Mouse (Mus musculus) forebrain, embryonic 15.5 days (tissue): ENCODE data around the gene Chid1. TPM values are rescaled to one million over a fixed set of nuclear protein-coding genes. Genes with fewer than 3 reads are reported as not detected.

Experiments used
- ATAC-seq: fragments of 200-750 bp; cut with Nextera tagmentation; replicated peaks from 2 replicates; pipeline ENCODE4 v1.8.0; 2017; ENCODE audit warnings: mild to moderate bottlenecking, moderate TSS enrichment, moderate library complexity
- H3K27ac ChIP-seq: fragments of 300-500 bp; sonication (generic); replicated peaks from 2 replicates; pipeline ENCODE4 v1.5.1; 2015; ENCODE audit warnings: mild to moderate bottlenecking, inconsistent platforms
- H3K27me3 ChIP-seq: fragments of 300-500 bp; sonication (generic); 2 replicates; pipeline ENCODE4 v1.6.1; 2015; ENCODE audit warnings: inconsistent platforms
- H3K36me3 ChIP-seq: fragments of 300-500 bp; sonication (generic); 2 replicates; pipeline ENCODE4 v1.6.1; 2015; ENCODE audit warnings: mild to moderate bottlenecking, inconsistent platforms
- H3K4me1 ChIP-seq: fragments of 300-500 bp; sonication (generic); 2 replicates; pipeline ENCODE4 v1.6.1; 2015; ENCODE audit warnings: inconsistent platforms
- H3K4me2 ChIP-seq: fragments of 300-500 bp; sonication (generic); replicated peaks from 2 replicates; pipeline ENCODE4 v1.6.1; 2015; ENCODE audit warnings: mild to moderate bottlenecking, inconsistent platforms
- H3K4me3 ChIP-seq: fragments of 300-500 bp; sonication (generic); 2 replicates; pipeline ENCODE4 v1.5.1; 2015; ENCODE audit warnings: mild to moderate bottlenecking, inconsistent platforms
- H3K9ac ChIP-seq: fragments of 300-500 bp; sonication (generic); replicated peaks from 2 replicates; pipeline ENCODE4 v1.6.1; 2015; ENCODE audit warnings: mild to moderate bottlenecking, inconsistent platforms
- H3K9me3 ChIP-seq: fragments of 300-500 bp; sonication (generic); 2 replicates; pipeline ENCODE4 v1.6.1; 2016; ENCODE audit warnings: inconsistent platforms
- WGBS: fragments of 180-500 bp; shearing (Covaris S2); methylation state at CpG from one replicate; pipeline ENCODE4 v1.1.7; 2015; ENCODE audit warnings: mixed read lengths; 5-methylcytosine and 5-hydroxymethylcytosine counted together
- polyA plus RNA-seq: library from polyadenylated mRNA; unstranded; fragments of >200 nt; fragmentation: Nextera tagmentation; extraction: Ambion mirVana; gene quantifications from 2 replicates; pipeline ENCODE4 v1.2.1, GENCODE M21; 2015

Chid1 gene
- polyA plus RNA-seq, 1 experiment from 2014 or later = 33.7 TPM

DNA sequence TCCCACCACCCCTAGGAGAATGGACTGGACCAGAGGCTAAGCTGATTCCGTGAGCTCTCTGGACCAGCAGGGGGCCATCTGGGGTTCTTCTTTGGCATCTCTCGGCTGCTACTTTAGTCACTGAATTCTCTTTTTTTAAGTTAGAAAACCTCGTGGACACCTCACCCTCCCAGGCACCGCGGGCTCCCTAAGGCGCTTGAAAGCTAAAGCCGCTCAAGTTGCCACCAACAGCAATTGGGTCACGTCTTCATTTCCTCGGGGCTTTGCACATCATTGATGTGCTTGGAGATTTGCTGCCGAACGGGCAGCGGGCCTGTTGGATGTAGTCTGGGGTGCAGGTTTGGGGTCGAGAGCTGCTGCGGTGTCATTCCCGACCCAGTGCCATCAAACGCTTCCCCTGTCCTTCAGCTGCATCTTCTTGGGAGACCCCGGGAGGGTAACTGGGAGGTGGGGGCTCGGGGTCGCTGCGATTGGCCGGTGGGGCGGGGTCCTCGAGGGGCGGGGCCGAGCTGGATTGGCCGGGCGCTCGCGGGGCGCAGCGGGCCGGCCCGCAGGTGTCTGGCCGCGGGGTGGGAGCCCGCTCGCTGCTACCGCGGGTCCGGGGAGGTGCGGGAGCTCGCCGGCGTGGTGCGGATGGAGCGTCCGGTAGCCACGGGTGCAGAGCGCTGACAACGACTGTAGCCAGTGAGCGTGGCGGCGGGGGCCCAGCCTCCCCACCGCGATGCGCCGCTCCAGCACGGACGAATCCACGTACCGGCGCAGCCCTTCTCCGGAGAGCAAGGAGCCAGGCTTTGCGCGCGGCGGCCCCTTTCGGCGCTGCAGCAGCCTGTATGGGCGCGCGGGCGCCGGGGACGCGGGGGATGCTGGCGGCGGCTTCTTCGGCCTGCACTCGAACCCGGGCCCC is 57.9 kb downstream of the Chid1 start:
- WGBS = under 1% methylated on average over 80 of the region's 81 CpGs
- ATAC-seq = peak; percentile 55
- Histone ChIP-seq H3K9me3 (no peaks in the 10 kb centered on the region), H3K36me3 (no peaks in the 10 kb centered on the region), H3K4me1 (peaks cover 35% of the 10 kb centered on the region), H3K27me3 (peaks cover 7% of the 10 kb centered on the region; the same call in 1 of the 2 replicates), H3K9ac (peak overlapping the region; percentile 63), H3K27ac (no peak overlapping the region), H3K4me2 (peak overlapping the region; percentile 91), H3K4me3 (peak overlapping the region; percentile 64)

DNA sequence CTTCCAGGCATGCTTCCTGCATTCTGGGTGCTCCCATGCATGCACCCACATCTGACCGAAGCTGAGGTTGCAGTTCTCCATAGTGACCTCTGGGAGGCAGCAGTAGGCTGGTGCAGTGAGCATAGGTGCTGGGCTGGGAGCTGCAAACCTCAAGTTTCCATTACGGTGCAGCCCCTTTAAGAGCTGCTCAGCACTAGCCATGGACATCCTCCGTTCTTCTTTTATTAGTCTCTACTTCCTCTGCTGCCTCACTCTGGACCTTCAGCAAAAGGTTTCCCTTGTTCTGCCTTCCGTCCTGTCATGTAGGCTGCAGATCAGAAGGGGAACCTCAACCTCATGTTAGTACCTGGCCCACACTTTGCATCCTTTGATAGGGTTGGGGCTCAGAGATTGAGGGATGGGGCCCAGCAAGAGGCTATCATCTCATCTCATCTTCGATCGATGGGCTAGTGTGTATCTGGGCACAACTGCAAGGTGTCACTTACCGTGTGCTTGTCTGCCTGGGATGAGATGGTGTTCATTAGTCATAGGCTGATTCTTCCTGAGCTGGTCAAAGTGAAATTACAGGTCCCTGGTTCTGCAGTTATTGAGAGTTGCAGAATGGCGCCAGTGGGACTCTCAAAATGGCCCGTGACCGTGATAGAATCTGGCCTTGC is 58.7 kb downstream of the Chid1 start:
- Histone ChIP-seq H3K9me3 (no peaks in the 10 kb centered on the region), H3K9ac (no peak overlapping the region), H3K4me2 (peak overlapping the region; percentile 91), H3K4me1 (peaks cover 42% of the 10 kb centered on the region), H3K4me3 (peak overlapping the region; percentile 64), H3K36me3 (no peaks in the 10 kb centered on the region), H3K27ac (no peak overlapping the region), H3K27me3 (peaks cover 13% of the 10 kb centered on the region)
- ATAC-seq = peak; percentile 51
- 7% methylated on average over 10 of the region's 10 CpGs for WGBS

DNA sequence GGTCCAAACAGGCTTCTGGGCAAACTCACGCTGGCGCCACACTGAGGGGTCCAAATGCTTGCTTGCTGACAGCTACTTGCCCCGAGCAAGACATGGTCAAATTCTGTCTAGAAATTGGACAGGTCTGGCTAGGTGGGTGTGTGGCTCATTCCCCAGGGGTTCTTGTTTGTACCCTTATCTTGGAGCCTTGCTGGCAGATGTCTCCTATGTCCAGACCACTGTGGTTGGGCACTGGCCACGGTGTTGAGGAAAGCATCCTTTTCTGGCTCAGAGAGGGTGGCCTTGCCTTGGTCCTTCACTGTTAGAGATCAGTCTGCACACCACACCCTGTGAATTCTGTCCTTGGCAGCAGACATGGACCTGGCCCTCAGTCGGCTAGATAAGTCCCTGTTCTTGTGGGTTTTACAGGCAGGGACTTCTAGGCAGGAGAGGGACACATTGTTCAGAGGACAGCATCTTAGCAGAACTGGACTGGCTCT is 61.3 kb downstream of the Chid1 start:
- no peak for ATAC-seq
- Histone ChIP-seq H3K27ac (no peak overlapping the region), H3K9me3 (no peaks in the 10 kb centered on the region), H3K4me1 (peaks cover 54% of the 10 kb centered on the region), H3K27me3 (peaks cover 15% of the 10 kb centered on the region), H3K4me3 (no peak overlapping the region), H3K36me3 (no peaks in the 10 kb centered on the region), H3K4me2 (no peak overlapping the region), H3K9ac (no peak overlapping the region)
- WGBS = 83% methylated on average over 5 of the region's 5 CpGs

DNA sequence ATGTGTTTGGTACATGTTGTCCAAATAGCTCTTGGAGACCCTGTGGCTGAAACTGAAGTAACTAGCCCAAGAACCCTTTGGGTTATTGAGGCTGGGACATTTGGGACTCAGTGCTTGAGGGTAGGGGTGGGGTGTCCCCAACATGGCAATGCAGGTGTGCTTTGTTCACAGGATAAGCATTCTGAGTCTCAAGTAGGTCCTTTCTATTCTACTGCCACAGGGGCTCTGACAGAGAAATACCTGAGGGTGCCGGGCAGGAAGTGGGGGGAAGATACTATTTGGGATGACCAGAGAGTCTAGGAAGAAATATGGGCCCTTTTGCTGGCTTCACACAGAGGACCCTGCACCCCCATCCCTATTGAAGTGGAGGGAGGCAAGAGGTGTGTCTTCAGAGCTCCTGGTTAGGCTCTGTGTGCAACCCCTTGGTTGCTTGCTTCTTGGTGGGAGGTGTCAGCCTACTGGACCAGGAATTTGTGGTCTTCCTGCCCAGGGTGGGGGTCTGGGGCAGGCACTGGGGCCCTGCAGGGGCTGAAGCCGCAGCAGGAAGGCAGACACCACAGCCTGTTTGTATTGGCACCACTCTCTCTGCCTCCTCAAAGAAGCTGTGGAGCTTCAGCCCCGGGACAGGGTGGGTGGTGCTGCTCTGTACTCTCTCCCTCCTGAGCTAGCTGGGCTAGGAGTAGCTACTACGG is 61.9 kb downstream of the Chid1 start:
- WGBS = 72% methylated on average over 4 of the region's 4 CpGs
- peaks cover 15% of the 10 kb centered on the region for H3K27me3 ChIP-seq
- H3K4me1 ChIP-seq = peaks cover 49% of the 10 kb centered on the region
- no peak for ATAC-seq
- H3K9me3 ChIP-seq = no peaks in the 10 kb centered on the region
- H3K27ac ChIP-seq = no peak overlapping the region
- H3K4me3 ChIP-seq = no peak overlapping the region
- H3K9ac ChIP-seq = no peak overlapping the region
- peaks cover 2% of the 10 kb centered on the region for H3K36me3 ChIP-seq
- H3K4me2 ChIP-seq = no peak overlapping the region

DNA sequence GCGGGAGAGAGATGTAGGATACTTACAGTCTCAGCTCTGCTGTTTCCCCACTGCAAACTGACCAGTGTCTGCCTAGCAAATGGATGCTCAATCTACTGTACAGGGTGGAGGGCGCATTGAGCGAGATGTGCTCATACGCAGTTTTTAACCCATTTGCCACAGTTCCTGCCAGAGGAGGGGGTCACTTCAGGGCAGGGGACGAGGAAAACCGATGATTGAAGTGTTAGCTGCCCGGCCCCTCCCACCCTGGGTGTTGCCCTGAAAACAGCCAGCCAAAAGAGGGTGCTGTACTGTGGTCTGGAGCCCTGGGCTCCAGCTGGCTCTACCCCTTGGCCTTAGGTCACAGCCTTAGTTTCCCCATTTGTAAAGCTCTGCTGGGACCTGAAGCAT is 62.7 kb downstream of the Chid1 start:
- no peak overlapping the region for H3K4me2 ChIP-seq
- H3K4me3 ChIP-seq = no peak overlapping the region; the same call in 1 of the 2 replicates

DNA sequence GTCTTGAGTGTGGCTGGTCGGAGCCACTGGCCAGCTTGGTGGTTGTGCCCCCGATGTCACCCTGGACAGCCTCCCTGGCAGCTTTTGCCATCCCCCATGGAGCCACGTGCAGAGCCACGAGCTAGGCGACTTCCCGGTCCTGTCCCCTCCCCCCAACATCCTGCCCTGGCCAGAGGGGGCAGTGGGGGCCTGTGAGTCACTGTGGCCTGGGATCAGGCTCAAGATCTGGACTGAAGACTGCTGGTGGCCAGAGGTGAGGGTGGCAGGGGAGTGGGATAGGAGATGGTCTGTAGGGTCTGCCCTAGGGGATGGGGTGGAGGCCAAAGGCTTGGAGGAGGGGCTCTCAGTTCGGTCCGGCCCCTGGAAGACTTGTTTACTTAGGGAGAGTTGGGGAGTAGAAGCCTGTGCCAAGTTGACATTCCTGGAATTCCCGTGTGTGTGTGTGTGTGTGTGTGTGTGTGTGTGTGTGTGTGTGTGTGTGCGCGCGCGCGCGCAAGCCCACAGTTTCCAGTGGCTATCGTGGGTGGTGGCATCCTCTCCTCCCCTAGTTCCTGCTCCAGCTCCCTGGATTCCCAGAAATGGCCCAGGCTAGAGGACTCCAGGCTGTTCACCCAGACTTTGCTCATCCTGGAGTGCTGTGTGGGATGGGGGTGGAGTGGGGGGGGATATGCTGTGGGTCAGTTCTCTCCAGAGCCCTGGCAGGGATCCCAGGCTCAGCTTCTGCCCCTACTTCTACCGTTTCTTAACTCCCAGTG is 63.3 kb downstream of the Chid1 start:
- peaks cover 36% of the 10 kb centered on the region for H3K4me1 ChIP-seq
- no peak overlapping the region; the same call in 1 of the 2 replicates for H3K9ac ChIP-seq
- H3K36me3 ChIP-seq = peaks cover 13% of the 10 kb centered on the region
- H3K9me3 ChIP-seq = no peaks in the 10 kb centered on the region
- ATAC-seq = no peak
- H3K27me3 ChIP-seq = peaks cover 15% of the 10 kb centered on the region
- H3K4me2 ChIP-seq = peak overlapping the region; percentile 87
- WGBS = 5% methylated on average over 17 of the region's 17 CpGs
- H3K4me3 ChIP-seq = peak overlapping the region; percentile 79
- no peak overlapping the region; the same call in 1 of the 2 replicates for H3K27ac ChIP-seq

More for the DNA sequence above, 62.7 kb downstream of the Chid1 start:
- Histone ChIP-seq H3K4me1 (peaks cover 41% of the 10 kb centered on the region), H3K9me3 (no peaks in the 10 kb centered on the region), H3K36me3 (peaks cover 10% of the 10 kb centered on the region), H3K27ac (no peak overlapping the region; the same call in 1 of the 2 replicates), H3K9ac (no peak overlapping the region), H3K27me3 (peaks cover 15% of the 10 kb centered on the region)
- WGBS = 23% methylated on average over 7 of the region's 7 CpGs
- ATAC-seq = no peak

DNA sequence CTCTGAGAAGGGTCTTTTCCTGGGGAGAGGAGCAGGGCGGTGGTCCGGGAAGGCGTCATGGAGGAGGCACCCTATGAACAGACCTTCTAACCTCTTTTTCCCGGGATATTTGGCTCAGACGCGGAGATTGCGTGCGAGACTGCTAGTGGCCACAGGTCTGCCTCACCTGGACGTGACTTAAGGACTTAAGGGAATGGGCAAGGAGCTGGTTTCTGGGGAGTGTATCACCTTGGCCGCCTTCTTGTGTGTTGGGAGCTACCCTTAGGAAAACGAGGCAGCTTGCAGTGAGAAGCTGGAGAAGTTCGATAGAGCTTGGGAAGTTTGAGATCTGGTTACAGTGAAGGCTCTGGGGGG is 63.9 kb downstream of the Chid1 start:
- no peak for ATAC-seq
- H3K36me3 ChIP-seq = peaks cover 19% of the 10 kb centered on the region
- H3K4me2 ChIP-seq = peak overlapping the region; percentile 87
- H3K4me3 ChIP-seq = peak overlapping the region; percentile 79
- H3K4me1 ChIP-seq = peaks cover 29% of the 10 kb centered on the region
- H3K27ac ChIP-seq = peak overlapping the region; percentile 82; the same call in 1 of the 2 replicates
- WGBS = 3% methylated on average over 12 of the region's 12 CpGs
- H3K9ac ChIP-seq = peak overlapping the region; percentile 80
- H3K27me3 ChIP-seq = peaks cover 15% of the 10 kb centered on the region
- H3K9me3 ChIP-seq = no peaks in the 10 kb centered on the region

DNA sequence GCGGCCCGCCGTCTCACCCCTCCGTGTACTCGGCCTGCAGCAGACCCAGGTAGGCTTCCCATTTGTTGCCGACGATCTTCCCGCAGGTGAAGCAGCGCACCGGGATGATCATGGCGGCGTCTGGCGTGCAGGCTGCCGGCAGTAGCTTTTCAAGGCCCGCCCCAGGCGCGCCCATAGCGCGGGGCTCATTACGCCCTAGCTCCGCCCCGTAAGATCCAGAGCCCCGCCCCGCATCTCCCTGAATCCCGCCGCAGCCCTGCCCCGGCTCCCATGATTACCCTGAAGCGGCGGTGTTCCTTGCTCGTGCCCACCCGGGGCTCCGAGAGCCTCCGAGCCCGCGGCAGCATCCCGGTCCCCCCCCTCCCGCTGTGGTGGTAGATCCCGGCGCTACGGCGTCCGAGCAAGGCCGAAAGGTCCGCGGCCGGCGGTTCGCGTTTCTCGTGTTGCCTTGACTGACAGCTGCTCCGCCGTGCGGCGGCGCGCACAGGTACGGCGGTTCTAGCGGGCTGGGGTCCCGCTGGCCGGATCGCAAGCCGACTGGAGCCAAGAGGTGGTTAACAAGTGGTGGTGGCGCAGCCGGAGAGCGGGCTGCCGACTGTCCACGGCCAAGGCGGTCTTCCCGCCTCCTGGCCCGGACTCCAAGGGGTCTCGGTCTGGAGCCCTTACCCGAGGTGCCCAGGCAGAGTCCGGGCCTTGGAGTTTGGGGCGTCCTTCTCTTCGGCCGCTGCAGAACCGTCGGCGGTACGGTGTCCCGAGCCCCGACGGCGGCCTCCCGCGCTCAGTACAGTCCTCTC is 64.4 kb downstream of the Chid1 start, which contains the start of the genes Polr2l and Tspan4:
Gene Polr2l (minus strand): TSS at position 122 of the 794 bp plus-strand sequence.
Gene Tspan4 (plus strand): TSS at position 230 of the 794 bp plus-strand sequence.
- Histone ChIP-seq H3K4me2 (peak within 1 kb of the TSS; percentile 87), H3K4me3 (peak within 1 kb of the TSS; percentile 79), H3K27me3 (peaks cover 15% of the 10 kb centered on the region), H3K36me3 (peaks cover 24% of the 10 kb centered on the region), H3K9me3 (no peaks in the 10 kb centered on the region), H3K4me1 (peaks cover 31% of the 10 kb centered on the region), H3K27ac (peak within 1 kb of the TSS; percentile 82), H3K9ac (peak within 1 kb of the TSS; percentile 80)
- WGBS = under 1% methylated on average over 86 of the region's 87 CpGs
- peak; percentile 84 for ATAC-seq

DNA sequence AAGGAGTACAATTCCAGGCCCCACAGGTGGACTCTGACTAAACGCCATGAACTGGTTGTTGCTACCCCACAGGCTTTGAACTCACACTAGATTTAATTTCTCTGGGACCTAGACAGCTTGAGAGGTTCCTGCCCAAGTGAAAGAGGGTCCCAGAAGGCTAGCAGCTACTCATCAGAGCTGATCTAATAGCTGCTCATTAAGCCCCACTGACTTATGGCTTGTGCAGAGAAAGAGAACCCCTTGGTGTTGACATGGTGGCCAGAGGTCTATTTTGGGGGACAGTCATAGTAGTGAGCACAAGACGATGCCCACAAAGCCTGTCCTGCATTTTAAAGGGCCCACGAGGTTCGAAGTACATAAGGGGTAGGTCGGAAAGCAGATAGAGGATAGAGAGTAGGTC is 65.5 kb downstream of the Chid1 start:
- peak overlapping the region; percentile 80 for H3K9ac ChIP-seq
- peaks cover 42% of the 10 kb centered on the region for H3K4me1 ChIP-seq
- peaks cover 15% of the 10 kb centered on the region for H3K27me3 ChIP-seq
- H3K27ac ChIP-seq = no peak overlapping the region
- WGBS = 6% methylated on average over 5 of the region's 5 CpGs
- no peak for ATAC-seq
- no peaks in the 10 kb centered on the region for H3K9me3 ChIP-seq
- H3K36me3 ChIP-seq = peaks cover 29% of the 10 kb centered on the region
- H3K4me3 ChIP-seq = peak overlapping the region; percentile 79
- peak overlapping the region; percentile 87 for H3K4me2 ChIP-seq

DNA sequence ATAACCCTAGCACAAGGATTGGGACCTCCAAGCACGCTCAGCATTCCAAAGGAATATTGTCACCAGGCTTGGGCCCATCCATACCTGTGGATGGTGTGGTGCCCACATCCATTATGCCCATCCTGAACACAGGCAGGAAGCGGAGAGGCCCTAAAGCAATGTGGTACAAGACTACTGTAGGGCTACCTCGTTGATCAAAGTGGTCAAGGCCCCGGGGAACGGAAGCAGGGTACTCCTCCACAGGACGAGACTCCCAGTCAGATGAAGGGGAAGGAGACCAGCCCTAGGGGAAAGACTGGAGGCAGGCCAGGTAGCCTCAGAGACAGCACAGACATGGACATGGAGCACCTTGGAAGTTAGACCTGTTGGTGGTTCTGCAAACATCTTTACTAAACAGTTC is 66.9 kb downstream of the Chid1 start:
- Histone ChIP-seq H3K4me2 (no peak overlapping the region), H3K36me3 (peaks cover 29% of the 10 kb centered on the region), H3K9me3 (no peaks in the 10 kb centered on the region), H3K4me3 (no peak overlapping the region), H3K9ac (no peak overlapping the region), H3K27me3 (peaks cover 15% of the 10 kb centered on the region), H3K4me1 (peaks cover 56% of the 10 kb centered on the region), H3K27ac (no peak overlapping the region)
- no peak for ATAC-seq
- 94% methylated on average over 6 of the region's 6 CpGs for WGBS
